Mouse (Mus musculus): ENCODE data around the gene Gm6096.
"Not testable (repeated sequence)": the region's sequence is repeated elsewhere in the genome, so short reads cannot be mapped to it uniquely, and the experiment has no call there.

The Gm6096 gene

GRCm38 (mm10) chr7:34250738-34251137 is at the start of gene Gm6096:
TSS of gene Gm6096 (plus strand) at chr7:34251038.
- DNase-seq (ENCODE audit: low read depth), result no peak

- DNase-seq (ENCODE audit: low read depth), result not testable (repeated sequence)
These were observed 48.7 kb upstream of the Gm6096 start for GRCm38 (mm10) chr7:34202147-34202546.

GRCm38 (mm10) chr7:34206331-34206730 is 44.5 kb upstream of the Gm6096 start:
- no peak for DNase-seq (ENCODE audit: low read depth)

- peak; percentile 34 for DNase-seq (ENCODE audit: low read depth)
These were observed 42.7 kb upstream of the Gm6096 start for GRCm38 (mm10) chr7:34208027-34208745.

GRCm38 (mm10) chr7:34213281-34213680 is 37.6 kb upstream of the Gm6096 start:
- DNase-seq (ENCODE audit: low read depth), result peak; percentile 51

- DNase-seq (ENCODE audit: low read depth), result no peak
These were observed 36.2 kb upstream of the Gm6096 start for GRCm38 (mm10) chr7:34214644-34215043.

- no peak for DNase-seq (ENCODE audit: low read depth)
These were observed 35.4 kb upstream of the Gm6096 start for GRCm38 (mm10) chr7:34215481-34215880.

- no peak for DNase-seq (ENCODE audit: low read depth)
These were observed 34.4 kb upstream of the Gm6096 start for GRCm38 (mm10) chr7:34216474-34216873.

GRCm38 (mm10) chr7:34218496-34218895 is 32.3 kb upstream of the Gm6096 start:
- no peak for DNase-seq (ENCODE audit: low read depth)

- no peak for DNase-seq (ENCODE audit: low read depth)
These were observed 29.1 kb upstream of the Gm6096 start for GRCm38 (mm10) chr7:34221594-34222250.

- no peak for DNase-seq (ENCODE audit: low read depth)
These were observed 28.5 kb upstream of the Gm6096 start for GRCm38 (mm10) chr7:34222340-34222739.

GRCm38 (mm10) chr7:34224308-34224707 is 26.5 kb upstream of the Gm6096 start:
- no peak for DNase-seq (ENCODE audit: low read depth)

- DNase-seq (ENCODE audit: low read depth), result no peak
These were observed 24.8 kb upstream of the Gm6096 start for GRCm38 (mm10) chr7:34226086-34226485.

GRCm38 (mm10) chr7:34226846-34227245 is 24.0 kb upstream of the Gm6096 start:
- no peak for DNase-seq (ENCODE audit: low read depth)

- DNase-seq (ENCODE audit: low read depth), result peak; percentile 70
These were observed 22.2 kb upstream of the Gm6096 start for GRCm38 (mm10) chr7:34228641-34229040.

- no peak for DNase-seq (ENCODE audit: low read depth)
These were observed 21.7 kb upstream of the Gm6096 start for GRCm38 (mm10) chr7:34229153-34229552.

- DNase-seq (ENCODE audit: low read depth), result peak; percentile 67
These were observed 21.1 kb upstream of the Gm6096 start for GRCm38 (mm10) chr7:34229691-34230111.

- peak; percentile 92 for DNase-seq (ENCODE audit: low read depth)
These were observed 20.7 kb upstream of the Gm6096 start, which contains the start of gene Gpi1 for GRCm38 (mm10) chr7:34230116-34230515. TSS of gene Gpi1 (minus strand) at chr7:34230336.

GRCm38 (mm10) chr7:34232785-34233725 is 17.8 kb upstream of the Gm6096 start:
- DNase-seq (ENCODE audit: low read depth), result no peak

- DNase-seq (ENCODE audit: low read depth), result peak; percentile 100
These were observed 16.8 kb upstream of the Gm6096 start for GRCm38 (mm10) chr7:34233909-34234609.

Data from NIH3T3 (cell line).